Mouse (Mus musculus) bone marrow macrophage, adult 2 months (primary cell): ENCODE results near the gene Slc39a7.

Source experiments
- CTCF ChIP-seq: IDR thresholded peaks from 2 replicates; pipeline ENCODE4 v1.5.1; 2012; ENCODE audit warnings: low read depth, mild to moderate bottlenecking, low read length, moderate library complexity
- POLR2A ChIP-seq: IDR thresholded peaks from 2 replicates; pipeline ENCODE4 v1.6.1; 2012; ENCODE audit warnings: mild to moderate bottlenecking, low read depth, low read length, borderline replicate concordance

GRCm38 (mm10) chr17:33995651-33996050 is 35.8 kb downstream of the Slc39a7 start:
- TF ChIP-seq CTCF (no peak), POLR2A (no peak)
